Mouse (Mus musculus) embryonic facial prominence, embryonic 15.5 days (tissue): ENCODE measurements at regions not wholly inside any gene's neighbourhood (a gene's known extent, or its start where the extent isn't known, plus 50 kb on each side); places are given as distances from the start of the nearest gene placed in this dataset.
A peak's percentile ranks its signal among the peaks of the same experiment; 100 is the strongest.

ENCODE experiments used
- ATAC-seq: fragments of 200-750 bp; cut with Nextera tagmentation; 2 replicates; pipeline ENCODE4 v1.8.0; 2017; ENCODE audit warnings: low read depth, moderate TSS enrichment; ENCODE audit not compliant: insufficient number of reproducible peaks, low FRiP score, low TSS enrichment
- H3K27ac ChIP-seq: fragments of 300-500 bp; sonication (generic); replicated peaks from 2 replicates; pipeline ENCODE4 v1.5.1; 2015; ENCODE audit warnings: mild to moderate bottlenecking, inconsistent platforms
- H3K27me3 ChIP-seq: fragments of 300-500 bp; sonication (generic); 2 replicates; pipeline ENCODE4 v1.6.1; 2015; ENCODE audit warnings: inconsistent platforms
- H3K36me3 ChIP-seq: fragments of 300-500 bp; sonication (generic); 2 replicates; pipeline ENCODE4 v1.6.1; 2015; ENCODE audit warnings: mild to moderate bottlenecking, inconsistent platforms
- H3K4me1 ChIP-seq: fragments of 300-500 bp; sonication (generic); 2 replicates; pipeline ENCODE4 v1.6.1; 2015; ENCODE audit warnings: inconsistent platforms
- H3K4me2 ChIP-seq: fragments of 300-500 bp; sonication (generic); replicated peaks from 2 replicates; pipeline ENCODE4 v1.6.1; 2015; ENCODE audit warnings: mild to moderate bottlenecking, inconsistent platforms
- H3K4me3 ChIP-seq: fragments of 300-500 bp; sonication (generic); replicated peaks from 2 replicates; pipeline ENCODE4 v1.5.1; 2015; ENCODE audit warnings: mild to moderate bottlenecking, inconsistent platforms
- H3K9ac ChIP-seq: fragments of 300-500 bp; sonication (generic); 2 replicates; pipeline ENCODE4 v1.6.1; 2015; ENCODE audit warnings: inconsistent platforms
- H3K9me3 ChIP-seq: fragments of 300-500 bp; sonication (generic); replicated peaks from 2 replicates; pipeline ENCODE4 v1.6.1; 2016; ENCODE audit warnings: inconsistent platforms
- WGBS: fragments of 180-500 bp; shearing (Covaris S2); methylation state at CpG from one replicate; pipeline ENCODE4 v1.1.7; 2015; 5-methylcytosine and 5-hydroxymethylcytosine counted together

- peak overlapping the region; percentile 64 for H3K4me3 ChIP-seq
- H3K27ac ChIP-seq = no peak overlapping the region
- 25% methylated on average over 34 of the region's 34 CpGs for WGBS
Measured at GRCm38 (mm10) chr7:31208237-31209054, 52.8 kb upstream of the Gramd1a start.

DNA sequence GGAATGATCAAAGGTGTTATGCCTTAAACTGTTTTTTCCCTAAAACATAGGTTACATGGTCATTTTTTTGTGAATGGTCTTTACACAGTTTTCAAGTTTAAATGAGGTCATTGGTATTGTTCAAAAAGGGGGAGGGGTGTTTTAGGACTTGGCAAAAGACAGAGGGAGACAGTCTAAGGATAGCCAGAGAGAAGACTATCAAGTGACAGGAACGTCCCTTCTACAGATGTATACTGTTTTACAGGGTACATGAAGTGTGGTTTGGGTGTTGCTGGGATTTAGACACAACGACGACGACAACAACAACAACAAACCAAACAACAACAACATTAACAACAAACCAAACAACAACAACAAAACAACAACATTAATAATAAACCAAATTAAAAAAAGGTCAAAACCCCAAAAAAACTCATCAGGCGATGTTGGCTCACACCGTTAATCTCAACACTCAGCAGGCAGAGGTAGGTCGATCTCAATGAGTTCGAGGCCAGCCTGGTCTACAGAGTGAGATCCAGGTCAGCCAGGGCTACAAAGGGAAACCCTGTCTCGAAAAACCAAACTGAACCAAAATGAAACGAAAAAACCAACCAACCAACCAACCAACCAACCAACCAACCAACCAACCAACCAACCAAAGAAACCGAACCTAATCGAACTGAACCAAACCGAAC lies 52.0 kb upstream of the Gramd1a start:
- H3K4me2 ChIP-seq = peak overlapping the region; percentile 72

More at GRCm38 (mm10) chr7:31208237-31209054, 52.8 kb upstream of the Gramd1a start:
- Histone ChIP-seq H3K36me3 (peaks cover 3% of the 10 kb centered on the region), H3K9me3 (no peaks in the 10 kb centered on the region), H3K9ac (peak overlapping the region; percentile 58), H3K4me1 (peaks cover 9% of the 10 kb centered on the region; the same call in 1 of the 2 replicates), H3K27me3 (no peaks in the 10 kb centered on the region), H3K4me2 (peak overlapping the region; percentile 72)
- ATAC-seq = peak; percentile 83

More for the DNA sequence above, 52.0 kb upstream of the Gramd1a start:
- Histone ChIP-seq H3K4me1 (peaks cover 9% of the 10 kb centered on the region; the same call in 1 of the 2 replicates), H3K4me3 (peak overlapping the region; percentile 64), H3K36me3 (peaks cover 3% of the 10 kb centered on the region), H3K9me3 (no peaks in the 10 kb centered on the region), H3K27me3 (no peaks in the 10 kb centered on the region), H3K27ac (no peak overlapping the region), H3K9ac (no peak overlapping the region)
- ATAC-seq = no peak
- 65% methylated on average over 13 of the region's 13 CpGs for WGBS
